Mouse (Mus musculus) adrenal gland, postnatal 14 days (tissue): ENCODE data around the gene Ntm. TPM values are rescaled to one million over a fixed set of nuclear protein-coding genes. Genes with fewer than 3 reads are reported as not detected.
A peak's percentile ranks its signal among the peaks of the same experiment; 100 is the strongest.

Experiments
- DNase-seq: peaks from one replicate; pipeline ENCODE4 v3.0.0; 2021; ENCODE audit warnings: mixed read lengths
- long read RNA-seq, 2 experiments: library from polyadenylated mRNA; stranded (forward); transcript quantifications; one replicate each; pipeline ENCODE4 v2.0.0; 2021
- total RNA-seq: library from RNA; stranded (reverse); gene quantifications from 2 replicates; pipeline ENCODE4 v1.2.3, GENCODE M21; 2021

The Ntm gene
- total RNA-seq: 1.3 and 1.7 TPM in 2 replicates
- long read RNA-seq, experiment 1: 0 reads
- long read RNA-seq, experiment 2, partial matches to known transcripts: 0 of 1 reads
- long read RNA-seq, experiment 2, other reads (novel, unspliced or antisense): 1 of 1 reads

DNA sequence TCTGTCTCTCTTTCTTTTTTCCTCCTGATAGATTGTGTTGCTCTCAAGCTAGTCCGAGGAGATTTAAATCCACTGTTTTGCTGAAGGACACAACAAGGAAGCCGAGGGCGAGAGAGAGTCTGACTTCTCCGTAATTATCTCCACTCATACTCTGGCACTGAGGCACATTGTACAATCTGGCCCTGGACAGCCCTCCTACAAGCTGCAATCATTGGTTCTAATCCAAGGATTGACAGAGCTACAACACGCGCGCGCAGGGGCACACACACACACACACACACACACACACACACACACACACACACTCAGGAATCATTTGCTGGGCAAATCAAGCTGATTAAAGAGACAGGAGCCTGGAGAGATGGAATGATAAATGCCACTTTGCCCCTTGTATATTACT is at the start of gene Ntm:
Gene Ntm, minus strand, starts transcription at position 164 of the 400 bp plus-strand sequence.
- peak; percentile 53 for DNase-seq

- no peak for DNase-seq
These were observed 42.8 kb upstream of the Ntm start for GRCm38 (mm10) chr9:30005701-30006100.

DNA sequence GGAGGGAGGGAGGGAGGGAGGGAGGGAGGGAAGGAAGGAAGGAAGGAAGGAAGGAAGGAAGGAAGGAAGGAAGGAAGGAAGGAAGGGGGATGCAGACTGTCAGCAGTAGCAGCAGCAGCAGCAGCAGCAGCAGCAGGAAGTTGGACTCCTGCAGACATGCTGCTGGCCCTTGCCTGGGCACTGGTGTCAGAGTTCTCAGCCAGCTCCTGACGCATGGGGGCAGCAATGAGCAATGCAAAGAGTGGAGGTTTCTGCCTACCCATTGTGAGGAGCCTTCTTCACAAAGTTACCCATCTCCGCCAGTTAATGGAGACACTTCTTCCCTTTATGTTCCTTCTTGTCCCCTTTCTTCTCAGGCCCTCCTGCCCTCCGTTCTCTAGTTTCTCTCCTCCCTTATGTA is 40.7 kb upstream of the Ntm start:
- peak; percentile 79 for DNase-seq

GRCm38 (mm10) chr9:29981177-29981915 is 18.4 kb upstream of the Ntm start:
- no peak for DNase-seq

GRCm38 (mm10) chr9:29961954-29962867 is 730 bp downstream of the Ntm start:
- DNase-seq: peak; percentile 13

DNA sequence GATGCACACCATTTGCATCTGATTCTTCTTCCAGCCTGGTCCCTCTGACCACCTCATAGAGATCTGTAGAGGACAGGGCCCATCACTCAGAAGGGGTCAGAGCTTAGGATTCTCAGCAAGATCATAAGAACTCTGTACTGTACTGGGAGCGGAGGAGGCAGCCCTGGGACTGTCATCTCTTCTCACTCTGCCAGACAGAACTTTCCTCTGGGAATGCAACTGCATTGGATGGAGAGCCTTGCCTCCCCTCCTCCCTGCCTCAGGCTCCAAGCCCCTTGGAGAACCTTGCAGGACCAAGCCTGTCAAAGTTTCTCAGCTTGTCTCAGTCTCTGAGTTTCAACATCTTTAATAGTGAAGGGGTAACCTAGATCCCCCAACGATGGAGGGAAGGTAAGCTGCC is 1.4 kb downstream of the Ntm start:
- DNase-seq: no peak

GRCm38 (mm10) chr9:29960741-29961140 is 2.2 kb downstream of the Ntm start:
- no peak for DNase-seq

- DNase-seq: no peak
These were observed 2.7 kb downstream of the Ntm start for GRCm38 (mm10) chr9:29960236-29960635.

DNA sequence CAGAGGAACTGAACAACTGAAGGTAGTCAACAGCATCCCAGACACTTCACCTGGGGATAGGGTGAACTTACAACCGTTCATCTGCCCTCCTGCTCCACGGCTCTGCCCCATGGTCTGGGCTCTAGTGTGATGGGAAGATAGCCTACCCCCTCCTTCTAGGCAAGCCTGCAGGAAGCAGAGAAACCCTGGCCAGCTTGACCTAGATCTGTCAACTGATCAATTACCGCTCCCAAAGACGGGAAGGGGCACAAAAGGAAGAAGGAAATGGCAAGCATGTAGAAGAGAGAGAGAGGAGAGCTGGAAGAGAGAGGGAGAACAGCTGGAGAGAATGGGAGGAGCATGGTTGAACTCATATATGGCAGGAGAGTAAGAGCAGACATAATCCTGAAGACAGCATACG is 6.0 kb downstream of the Ntm start:
- no peak for DNase-seq

DNA sequence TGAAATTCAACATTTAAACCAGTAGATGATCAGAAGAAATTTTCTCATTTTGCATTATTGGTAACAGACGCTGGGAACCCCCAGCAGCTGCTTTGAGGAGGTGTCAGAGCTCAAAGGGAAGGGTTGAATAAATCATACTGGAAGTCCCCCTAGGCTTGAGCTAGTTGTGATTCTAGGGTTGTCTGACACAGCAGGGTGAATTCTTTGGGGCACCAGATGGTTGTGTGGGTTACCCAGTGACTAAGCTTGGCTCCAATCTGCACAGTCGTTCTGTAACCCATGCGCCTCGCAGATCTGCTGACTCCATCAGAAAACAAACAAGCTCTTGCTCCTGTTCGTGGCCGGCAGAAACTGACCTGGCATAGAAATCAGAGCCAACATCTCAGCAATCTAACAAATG is 8.9 kb downstream of the Ntm start:
- DNase-seq: no peak

GRCm38 (mm10) chr9:29949041-29949440 is 13.9 kb downstream of the Ntm start:
- DNase-seq: no peak

- DNase-seq: no peak
These were observed 19.5 kb downstream of the Ntm start for GRCm38 (mm10) chr9:29943209-29944070.

GRCm38 (mm10) chr9:29942183-29942952 is 20.6 kb downstream of the Ntm start:
- DNase-seq: no peak

GRCm38 (mm10) chr9:29939517-29940034 is 23.4 kb downstream of the Ntm start:
- no peak for DNase-seq

- DNase-seq: no peak
These were observed 34.1 kb downstream of the Ntm start for GRCm38 (mm10) chr9:29928796-29929195.

- no peak for DNase-seq
These were observed 37.6 kb downstream of the Ntm start for GRCm38 (mm10) chr9:29925382-29925781.

GRCm38 (mm10) chr9:29898406-29899054 is 64.4 kb downstream of the Ntm start:
- DNase-seq: no peak

- no peak for DNase-seq
These were observed 65.5 kb downstream of the Ntm start for GRCm38 (mm10) chr9:29897448-29897847.

DNA sequence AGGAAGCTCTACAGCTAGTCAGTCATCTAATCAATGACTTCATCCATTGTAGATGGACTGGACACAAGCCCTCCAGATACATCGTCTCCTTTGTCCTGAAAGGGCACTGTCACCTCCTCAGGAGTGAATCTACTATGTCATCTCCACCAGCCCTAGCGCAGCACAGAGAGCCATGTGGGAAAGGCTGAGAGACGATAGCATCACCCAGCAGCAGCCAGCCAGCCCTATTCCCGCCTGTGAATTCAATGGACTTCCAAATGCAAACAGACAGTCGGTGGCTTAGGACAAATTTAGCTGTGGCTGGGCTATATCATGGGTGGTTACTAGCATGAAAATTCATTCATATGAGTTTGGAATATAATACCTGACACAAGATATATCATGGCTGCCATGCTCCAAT is 70.1 kb downstream of the Ntm start:
- DNase-seq: no peak

DNA sequence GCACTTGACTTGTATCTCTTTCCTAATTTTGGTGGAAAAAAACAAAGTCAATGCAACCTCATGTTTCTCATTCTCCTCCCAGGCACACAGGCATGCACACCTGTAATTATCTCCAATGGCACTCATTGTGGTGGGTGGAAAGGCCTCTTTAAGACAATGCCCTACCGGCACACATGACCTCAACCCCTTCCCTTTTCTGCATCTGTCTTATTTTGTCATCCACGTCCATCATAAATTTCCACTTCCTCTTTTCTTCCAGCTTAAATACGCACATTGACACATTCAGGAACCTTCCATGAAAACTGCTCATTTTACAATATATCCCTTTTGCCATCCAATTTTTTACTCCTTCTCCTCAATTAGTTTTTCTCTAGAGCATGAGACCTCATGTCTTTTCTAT is 74.2 kb downstream of the Ntm start:
- no peak for DNase-seq

DNA sequence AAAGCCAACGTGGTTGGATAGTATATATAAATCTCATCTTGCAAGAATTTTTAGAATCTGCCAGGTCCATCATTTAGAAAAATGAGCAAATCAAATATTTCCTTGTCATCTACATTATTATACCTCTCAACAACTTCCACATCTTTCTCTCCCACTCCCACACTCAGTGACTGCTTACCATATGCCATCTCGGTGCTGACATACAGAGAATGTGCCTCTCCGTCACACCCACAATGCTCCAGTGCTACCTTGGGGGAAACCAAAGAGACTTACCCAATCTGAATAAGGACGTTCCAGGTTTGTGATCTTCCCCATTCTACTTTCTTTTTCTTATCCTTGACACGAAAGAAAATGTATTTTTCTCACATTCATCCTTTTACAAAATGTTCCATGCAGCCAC is 75.0 kb downstream of the Ntm start:
- no peak for DNase-seq
